Mouse (Mus musculus): Measurements from ENCODE around the gene Tpm4. TPM values are rescaled to one million over a fixed set of nuclear protein-coding genes. Genes with fewer than 3 reads are reported as not detected.
A peak's percentile ranks its signal among the peaks of the same experiment; 100 is the strongest.

Tpm4 gene
- polyA plus RNA-seq, 1 experiment from 2014 or later: 660 TPM

- H3K27me3 ChIP-seq: no peaks in the 10 kb centered on the region
- no peak for TF ChIP-seq CTCF (IDR thresholded peaks at IDR 0.05)
- in situ Hi-C loops (cut with MboI; ENCODE audit: low pct_unique_long_range_greater_than_20kb): loop anchor here (10.0 to 25.0 kb wide), 2 partner anchors 224 to 851 kb away; no protein-coding TSS in a partner anchor
- no peak for DNase-seq (ENCODE audit: low read depth, low spot score)
- ATAC-seq: no peak
- ChIA-PET CTCF (interaction anchor here (1.2 kb wide), 1 partner anchor 29 kb away, joined by 3 read pairs; no protein-coding TSS in a partner anchor), POLR2A (interaction anchor here (3.7 kb wide), 1 partner anchor 8 kb away, joined by 30 read pairs; no protein-coding TSS in a partner anchor)
These were observed 3.7 kb downstream of the Tpm4 start for GRCm38 (mm10) chr8:72138456-72138855.

GRCm38 (mm10) chr8:72143256-72143824 lies 8.6 kb downstream of the Tpm4 start:
- H3K27me3 ChIP-seq: no peaks in the 10 kb centered on the region
- in situ Hi-C loops (cut with MboI; ENCODE audit: low pct_unique_long_range_greater_than_20kb): loop anchor here (25.0 kb wide), 1 partner anchor 856 kb away; no protein-coding TSS in a partner anchor
- ATAC-seq (no peak), DNase-seq (ENCODE audit: low read depth, low spot score) (no peak)
- TF ChIP-seq CTCF (IDR thresholded peaks at IDR 0.05): no peak
- POLR2A ChIA-PET: no interaction called here
- CTCF ChIA-PET: no interaction called here

- H3K27me3 ChIP-seq: no peaks in the 10 kb centered on the region
- in situ Hi-C loops (cut with MboI; ENCODE audit: low pct_unique_long_range_greater_than_20kb): loop anchor here (25.0 kb wide), 1 partner anchor 857 kb away; no protein-coding TSS in a partner anchor
- no peak for DNase-seq (ENCODE audit: low read depth, low spot score)
- ChIA-PET CTCF (no interaction called here), POLR2A (interaction anchor here (5.5 kb wide), 1 partner anchor 8 kb away, joined by 30 read pairs; the partner anchor contains the start of gene Tpm4)
- no peak for TF ChIP-seq CTCF (IDR thresholded peaks at IDR 0.05)
- no peak for ATAC-seq
These were observed 9.7 kb downstream of the Tpm4 start for GRCm38 (mm10) chr8:72144345-72144975.

- ATAC-seq (peak; percentile 61), DNase-seq (ENCODE audit: low read depth, low spot score) (no peak)
- in situ Hi-C loops (cut with MboI; ENCODE audit: low pct_unique_long_range_greater_than_20kb): loop anchor here (25.0 kb wide), 1 partner anchor 858 kb away; no protein-coding TSS in a partner anchor
- POLR2A ChIA-PET: interaction anchor here (0.5 to 5.5 kb wide), 2 partner anchors 9 to 419 kb away, joined by 7 to 30 read pairs; partner anchors contain the start of gene Tpm4
- CTCF ChIA-PET: interaction anchor here (1.3 kb wide), 1 partner anchor 10 kb away, joined by 7 read pairs; no protein-coding TSS in a partner anchor
- no peak for TF ChIP-seq CTCF (IDR thresholded peaks at IDR 0.05)
- H3K27me3 ChIP-seq: no peaks in the 10 kb centered on the region
These were observed 10.7 kb downstream of the Tpm4 start for GRCm38 (mm10) chr8:72145511-72145910.

- ATAC-seq (peak; percentile 42), DNase-seq (ENCODE audit: low read depth, low spot score) (no peak)
- CTCF ChIA-PET: interaction anchor here (1.3 kb wide), 1 partner anchor 9 kb away, joined by 7 read pairs; no protein-coding TSS in a partner anchor
- POLR2A ChIA-PET: interaction anchor here (0.5 to 5.5 kb wide), 2 partner anchors 10 to 418 kb away, joined by 7 to 30 read pairs; partner anchors contain the start of gene Tpm4
- in situ Hi-C loops (cut with MboI; ENCODE audit: low pct_unique_long_range_greater_than_20kb): loop anchor here (25.0 kb wide), 1 partner anchor 859 kb away; no protein-coding TSS in a partner anchor
- TF ChIP-seq CTCF (IDR thresholded peaks at IDR 0.05): no peak
- H3K27me3 ChIP-seq: no peaks in the 10 kb centered on the region
These were observed 11.3 kb downstream of the Tpm4 start for GRCm38 (mm10) chr8:72146056-72146455.

GRCm38 (mm10) chr8:72146556-72146955 lies 11.8 kb downstream of the Tpm4 start:
- in situ Hi-C loops (cut with MboI; ENCODE audit: low pct_unique_long_range_greater_than_20kb): loop anchor here (25.0 kb wide), 1 partner anchor 859 kb away; no protein-coding TSS in a partner anchor

GRCm38 (mm10) chr8:72147266-72147665 lies 12.5 kb downstream of the Tpm4 start:
- in situ Hi-C loops (cut with MboI; ENCODE audit: low pct_unique_long_range_greater_than_20kb): loop anchor here (25.0 kb wide), 1 partner anchor 860 kb away; no protein-coding TSS in a partner anchor
- ATAC-seq (peak; percentile 37), DNase-seq (ENCODE audit: low read depth, low spot score) (no peak)
- no peak for TF ChIP-seq CTCF (IDR thresholded peaks at IDR 0.05)
- no peaks in the 10 kb centered on the region for H3K27me3 ChIP-seq
- ChIA-PET POLR2A (interaction anchor here (5.5 kb wide), 1 partner anchor 11 kb away, joined by 30 read pairs; the partner anchor contains the start of gene Tpm4), CTCF (interaction anchor here (1.5 kb wide), 1 partner anchor 11 kb away, joined by 7 read pairs; no protein-coding TSS in a partner anchor)

More at GRCm38 (mm10) chr8:72146556-72146955, 11.8 kb downstream of the Tpm4 start:
- DNase-seq (ENCODE audit: low read depth, low spot score): no peak
- ChIA-PET POLR2A (interaction anchor here (0.6 to 5.5 kb wide), 2 partner anchors 10 kb away, joined by 3 to 30 read pairs; partner anchors contain the start of gene Tpm4), CTCF (interaction anchor here (1.3 kb wide), 1 partner anchor 9 kb away, joined by 7 read pairs; no protein-coding TSS in a partner anchor)
- H3K27me3 ChIP-seq: no peaks in the 10 kb centered on the region
- ATAC-seq: no peak
- no peak for TF ChIP-seq CTCF (IDR thresholded peaks at IDR 0.05)

- no peak for DNase-seq (ENCODE audit: low read depth, low spot score)
- no peak for TF ChIP-seq CTCF (IDR thresholded peaks at IDR 0.05)
- POLR2A ChIA-PET: interaction anchor here (5.5 kb wide), 1 partner anchor 13 kb away, joined by 30 read pairs; the partner anchor contains the start of gene Tpm4
- ATAC-seq: no peak
- H3K27me3 ChIP-seq: no peaks in the 10 kb centered on the region
- CTCF ChIA-PET: no interaction called here
- in situ Hi-C loops (cut with MboI; ENCODE audit: low pct_unique_long_range_greater_than_20kb): loop anchor here (25.0 kb wide), 1 partner anchor 862 kb away; no protein-coding TSS in a partner anchor
These were observed 14.3 kb downstream of the Tpm4 start for GRCm38 (mm10) chr8:72149056-72149455.

GRCm38 (mm10) chr8:72151418-72152078 lies 16.8 kb downstream of the Tpm4 start:
- no peak for TF ChIP-seq CTCF (IDR thresholded peaks at IDR 0.05)
- ATAC-seq (no peak), DNase-seq (ENCODE audit: low read depth, low spot score) (no peak)
- POLR2A ChIA-PET: interaction anchor here (1.2 kb wide), 1 partner anchor 10 kb away, joined by 3 read pairs; no protein-coding TSS in a partner anchor
- no peaks in the 10 kb centered on the region for H3K27me3 ChIP-seq
- in situ Hi-C loops (cut with MboI; ENCODE audit: low pct_unique_long_range_greater_than_20kb): no loop called here
- CTCF ChIA-PET: no interaction called here

GRCm38 (mm10) chr8:72153382-72153781 lies 18.6 kb downstream of the Tpm4 start:
- ChIA-PET CTCF (no interaction called here), POLR2A (interaction anchor here (0.7 kb wide), 1 partner anchor 17 kb away, joined by 3 read pairs; no protein-coding TSS in a partner anchor)
- in situ Hi-C loops (cut with MboI; ENCODE audit: low pct_unique_long_range_greater_than_20kb): no loop called here
- no peak for TF ChIP-seq CTCF (IDR thresholded peaks at IDR 0.05)
- DNase-seq (ENCODE audit: low read depth, low spot score) (no peak), ATAC-seq (no peak)
- no peaks in the 10 kb centered on the region for H3K27me3 ChIP-seq

Measured in Patski (cell line).